Mouse (Mus musculus) spleen, embryonic (tissue): ENCODE results near the gene N4bp2l2.

Experiments used
- CTCF ChIA-PET: fragments of 350-600 bp; sonication (Branson Sonifier 250); formaldehyde crosslinking; loops from one replicate; lab custom pipeline; 2022; lab: Charles Lee

Gene N4bp2l2

GRCm38 (mm10) chr5:150599301-150600294 lies 66.4 kb downstream of the N4bp2l2 start:
- CTCF ChIA-PET: interaction anchor here (0.5 to 1.3 kb wide), 2 partner anchors 51 to 121 kb away, joined by 3 read pairs; no protein-coding TSS in a partner anchor

GRCm38 (mm10) chr5:150598202-150599119 lies 67.5 kb downstream of the N4bp2l2 start:
- CTCF ChIA-PET: interaction anchor here (1.3 kb wide), 1 partner anchor 52 kb away, joined by 3 read pairs; no protein-coding TSS in a partner anchor

- CTCF ChIA-PET: no interaction called here
Observed at GRCm38 (mm10) chr5:150597088-150597487, 68.9 kb downstream of the N4bp2l2 start, which contains the start of gene N4bp2l1. Gene N4bp2l1 (minus strand): TSS chr5:150597188.

GRCm38 (mm10) chr5:150595366-150596016 lies 70.5 kb downstream of the N4bp2l2 start:
- CTCF ChIA-PET: no interaction called here

GRCm38 (mm10) chr5:150594649-150595339 lies 71.2 kb downstream of the N4bp2l2 start:
- CTCF ChIA-PET: interaction anchor here (1.0 kb wide), 1 partner anchor 72 kb away, joined by 3 read pairs; the partner anchor contains the start of gene N4bp2l2

- CTCF ChIA-PET: interaction anchor here (1.0 kb wide), 1 partner anchor 72 kb away, joined by 3 read pairs; the partner anchor contains the start of gene N4bp2l2
Observed at GRCm38 (mm10) chr5:150593756-150594648, 72.0 kb downstream of the N4bp2l2 start.

GRCm38 (mm10) chr5:150592904-150593755 lies 72.9 kb downstream of the N4bp2l2 start:
- CTCF ChIA-PET: no interaction called here

- CTCF ChIA-PET: no interaction called here
Observed at GRCm38 (mm10) chr5:150592186-150592903, 73.6 kb downstream of the N4bp2l2 start.

GRCm38 (mm10) chr5:150589945-150590344 lies 76.0 kb downstream of the N4bp2l2 start:
- CTCF ChIA-PET: interaction anchor here (0.6 kb wide), 1 partner anchor 56 kb away, joined by 5 read pairs; no protein-coding TSS in a partner anchor

- CTCF ChIA-PET: no interaction called here
Observed at GRCm38 (mm10) chr5:150584337-150584729, 81.7 kb downstream of the N4bp2l2 start.

- CTCF ChIA-PET: no interaction called here
Observed at GRCm38 (mm10) chr5:150583622-150584336, 82.2 kb downstream of the N4bp2l2 start.

- CTCF ChIA-PET: no interaction called here
Observed at GRCm38 (mm10) chr5:150583181-150583580, 82.8 kb downstream of the N4bp2l2 start.

- CTCF ChIA-PET: no interaction called here
Observed at GRCm38 (mm10) chr5:150581180-150581579, 84.8 kb downstream of the N4bp2l2 start.

- CTCF ChIA-PET: no interaction called here
Observed at GRCm38 (mm10) chr5:150578613-150579171, 87.3 kb downstream of the N4bp2l2 start.

GRCm38 (mm10) chr5:150576832-150577231 lies 89.2 kb downstream of the N4bp2l2 start:
- CTCF ChIA-PET: no interaction called here

GRCm38 (mm10) chr5:150574885-150575284 lies 91.1 kb downstream of the N4bp2l2 start:
- CTCF ChIA-PET: no interaction called here

GRCm38 (mm10) chr5:150574403-150574802 lies 91.6 kb downstream of the N4bp2l2 start:
- CTCF ChIA-PET: no interaction called here
